Mouse (Mus musculus): ENCODE data around the gene Psmd12.

Gene Psmd12

DNA sequence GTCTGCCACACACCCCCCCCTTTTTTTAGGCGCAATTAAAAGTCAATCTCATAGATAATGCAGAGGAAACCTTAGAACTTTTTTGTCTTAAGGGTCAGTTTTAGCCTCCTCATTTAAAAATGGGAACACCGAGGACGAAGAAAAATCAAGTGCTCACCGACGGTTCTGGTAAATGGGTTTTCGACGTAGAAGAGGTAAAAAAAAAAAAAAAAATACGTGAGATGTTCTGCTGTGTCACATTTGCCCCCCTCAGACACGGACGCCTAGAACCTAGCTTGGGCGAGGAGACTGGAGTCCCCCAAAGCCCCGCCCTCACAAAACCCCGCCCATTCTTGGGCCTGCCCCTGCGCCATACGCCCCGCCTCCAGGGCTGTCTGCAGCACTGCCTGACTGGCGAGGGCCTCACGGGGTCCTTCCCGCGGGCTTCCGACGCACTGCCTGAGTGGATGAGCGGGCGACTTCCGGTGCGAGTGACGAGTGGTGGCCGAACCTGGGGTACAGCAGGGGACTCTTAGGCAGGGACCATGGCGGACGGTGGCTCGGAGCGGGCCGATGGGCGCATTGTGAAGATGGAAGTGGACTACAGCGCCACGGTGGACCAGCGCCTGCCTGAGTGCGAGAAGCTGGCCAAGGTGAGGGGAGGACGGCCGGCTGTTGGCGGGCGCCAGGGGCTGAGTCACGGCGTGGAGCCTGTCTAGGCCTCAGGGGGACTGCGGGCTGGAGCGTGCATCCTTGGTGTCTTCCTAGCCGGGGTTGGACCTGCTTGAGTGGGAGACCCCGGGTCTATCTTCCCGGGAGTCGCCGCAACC is at the start of gene Psmd12:
TSS of gene Psmd12 (plus strand) at position 432 of the 809 bp plus-strand sequence.
- DNase-seq, result peak; percentile 99

DNA sequence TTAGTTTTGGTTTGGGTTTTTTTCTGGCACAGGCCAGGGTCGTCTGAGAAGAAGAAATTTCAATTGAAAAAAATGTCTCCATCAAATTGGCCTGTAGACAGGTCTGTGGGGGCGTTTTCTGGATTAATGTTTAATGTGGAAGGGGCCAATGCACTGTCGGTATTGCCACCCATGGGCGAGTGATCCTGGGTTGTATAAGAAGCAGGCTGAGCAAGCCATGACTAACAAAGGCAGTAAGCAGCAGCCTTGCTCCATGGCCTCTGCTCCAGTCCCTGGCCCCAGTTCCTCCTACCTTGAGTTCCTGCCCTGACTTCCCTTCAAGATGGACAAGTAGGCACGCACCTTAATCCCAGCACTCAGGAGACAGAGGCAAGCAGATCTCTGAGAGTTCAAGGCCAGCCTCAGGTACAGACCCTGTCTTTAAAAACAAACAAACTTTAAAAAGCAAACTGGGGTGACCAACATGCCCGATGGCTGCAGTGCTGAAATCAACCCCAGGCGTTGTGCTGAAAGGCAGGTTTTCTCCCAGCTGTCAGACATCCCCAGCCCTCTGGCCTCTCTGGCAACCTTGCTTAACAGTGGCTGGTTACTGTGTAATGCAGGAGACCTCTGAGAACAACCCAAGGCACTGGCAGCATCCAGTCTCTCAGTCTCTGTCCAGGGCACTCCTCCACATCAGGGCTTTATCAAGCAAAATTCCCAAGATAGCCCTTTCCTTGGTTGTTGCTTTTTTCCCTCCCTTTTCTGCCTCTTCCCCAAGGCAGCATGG is 47.9 kb upstream of the Psmd12 start:
- DNase-seq, result peak in 1 of 2 experiments; percentile 40

DNA sequence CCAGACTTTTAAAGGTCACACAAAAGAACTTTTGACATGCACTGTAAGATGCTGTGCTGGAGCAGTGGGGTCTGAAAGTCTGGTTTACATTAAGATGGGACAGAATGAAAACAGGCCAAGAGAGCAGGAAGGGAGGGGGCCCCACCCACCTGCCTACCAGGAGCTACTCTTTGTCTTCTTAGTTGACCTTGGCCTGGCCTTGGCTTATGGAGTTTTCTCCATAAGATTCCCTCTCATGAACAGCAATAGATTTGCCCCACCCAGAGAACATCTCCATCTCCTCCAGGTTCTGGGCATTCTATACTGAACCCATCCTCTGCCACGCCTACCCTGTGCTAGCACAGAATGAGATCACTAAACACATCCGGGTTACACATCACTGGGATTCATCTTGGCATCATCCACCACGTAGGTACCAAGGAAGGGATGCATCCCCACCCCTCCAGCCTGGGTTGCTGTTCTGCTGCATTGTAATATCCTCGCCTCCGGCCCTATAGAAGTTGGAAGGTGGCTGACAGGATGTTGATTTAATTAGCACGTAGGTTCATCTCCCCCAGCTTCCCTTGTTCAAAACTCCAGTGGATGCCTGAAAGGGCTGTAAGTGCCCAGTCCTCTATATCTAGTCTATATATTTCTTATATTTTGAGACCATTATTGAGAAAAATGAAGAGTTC is 43.4 kb upstream of the Psmd12 start:
- DNase-seq, result no peak

GRCm38 (mm10) chr11:107437723-107438122 is 41.6 kb upstream of the Psmd12 start:
- DNase-seq, result no peak

DNA sequence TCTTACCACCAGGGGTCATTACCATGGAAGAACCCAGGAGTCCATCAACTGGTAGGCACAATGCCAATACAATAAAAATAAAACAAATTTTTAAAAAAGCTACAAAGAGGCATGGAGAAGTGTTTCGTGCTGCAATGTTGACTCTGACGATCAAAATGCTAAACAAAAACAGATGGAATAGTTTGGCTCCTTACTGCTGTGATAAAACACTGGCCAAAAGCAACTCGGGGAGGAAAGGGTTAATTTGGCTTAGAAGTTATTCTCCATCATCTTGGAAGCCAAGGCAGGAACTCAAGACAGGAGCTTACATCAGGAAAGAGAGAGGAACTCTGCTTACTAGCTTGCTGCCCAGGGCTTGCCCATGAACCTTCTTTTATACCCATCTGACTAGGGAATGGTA is 41.1 kb upstream of the Psmd12 start:
- DNase-seq, result no peak

DNA sequence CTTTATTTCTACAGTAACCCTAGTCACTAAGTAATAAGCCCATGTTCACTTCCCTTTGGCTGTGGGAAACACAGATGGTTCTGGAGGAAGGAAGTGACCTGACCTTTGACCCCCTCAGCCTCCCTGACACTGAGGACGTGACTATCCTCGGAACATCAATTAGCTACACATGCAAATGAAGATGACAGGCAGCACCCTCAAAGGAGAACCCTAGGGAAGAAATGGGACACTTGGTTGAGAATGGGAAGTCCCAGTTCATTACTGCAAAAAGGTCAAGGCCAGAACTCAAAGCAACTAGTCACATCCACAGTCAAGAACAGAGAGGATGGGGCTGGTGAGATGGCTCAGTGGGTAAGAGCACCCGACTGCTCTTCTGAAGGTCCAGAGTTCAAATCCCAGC is 38.2 kb upstream of the Psmd12 start:
- DNase-seq, result no peak

DNA sequence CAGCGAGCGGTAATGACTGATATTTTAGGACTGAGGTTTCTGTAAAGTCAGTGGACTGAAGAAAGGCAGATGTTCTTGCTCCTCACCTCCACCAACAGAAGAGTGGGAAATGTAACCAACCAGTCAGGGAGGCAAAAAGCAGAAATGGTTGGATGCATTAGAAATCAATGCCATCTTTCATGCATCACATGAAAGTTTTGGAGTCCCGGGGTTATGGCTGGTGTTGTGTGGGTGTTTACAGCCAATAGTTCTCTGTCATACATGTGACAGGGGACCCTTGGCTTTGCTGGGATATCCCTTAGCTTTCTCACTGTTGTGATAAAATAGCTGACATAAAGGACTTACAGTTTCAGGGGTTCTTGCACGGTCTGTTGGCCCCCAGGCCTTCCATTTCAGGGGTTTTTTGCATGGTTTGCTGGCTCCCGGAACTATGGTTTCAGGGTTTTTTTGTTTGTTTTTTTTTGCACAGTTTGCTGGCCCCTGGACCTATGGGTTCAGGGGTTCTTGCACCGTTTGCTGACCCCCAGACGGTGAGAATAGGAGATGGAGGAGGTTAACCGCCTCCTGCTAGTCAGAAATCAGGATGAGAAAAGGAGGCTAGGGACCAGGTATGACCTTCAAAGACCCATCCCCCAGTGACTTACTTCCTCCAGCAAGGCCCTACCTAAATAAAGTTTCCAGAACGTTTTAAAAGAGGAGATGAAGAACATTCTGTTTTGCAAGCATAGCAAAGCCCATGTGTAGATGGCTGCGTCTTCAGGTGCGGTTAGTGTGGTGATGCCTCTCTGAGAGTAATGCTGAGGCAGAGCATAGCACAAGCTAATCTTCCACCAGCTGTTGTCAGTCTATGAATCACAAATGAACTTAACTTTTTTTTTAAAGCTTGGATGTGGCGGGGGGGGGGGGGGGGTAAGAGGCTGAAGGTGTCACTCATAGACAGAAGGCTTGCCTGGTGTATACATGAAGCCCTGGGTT is 35.9 kb upstream of the Psmd12 start:
- DNase-seq, result no peak

- DNase-seq, result no peak
These were observed 33.6 kb upstream of the Psmd12 start for GRCm38 (mm10) chr11:107445683-107446082.

DNA sequence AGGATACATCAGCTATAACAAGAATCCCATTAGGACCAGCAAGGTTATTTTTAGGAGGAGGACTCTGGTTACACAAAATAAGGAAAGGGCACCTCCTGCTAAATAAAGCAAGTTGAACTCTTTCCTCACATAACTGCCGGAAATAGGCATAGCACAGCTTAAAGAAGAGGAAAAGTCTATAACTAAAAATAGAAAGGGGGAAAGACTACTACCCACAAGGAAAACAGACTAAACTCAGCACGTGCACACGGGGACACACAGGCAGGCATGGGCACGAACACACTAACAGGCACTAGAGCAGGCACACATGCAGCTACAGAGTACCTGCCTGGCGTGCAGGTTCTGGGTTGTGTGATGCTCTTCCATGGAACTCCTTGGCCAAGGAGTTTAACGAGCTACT is 32.6 kb upstream of the Psmd12 start:
- no peak for DNase-seq

DNA sequence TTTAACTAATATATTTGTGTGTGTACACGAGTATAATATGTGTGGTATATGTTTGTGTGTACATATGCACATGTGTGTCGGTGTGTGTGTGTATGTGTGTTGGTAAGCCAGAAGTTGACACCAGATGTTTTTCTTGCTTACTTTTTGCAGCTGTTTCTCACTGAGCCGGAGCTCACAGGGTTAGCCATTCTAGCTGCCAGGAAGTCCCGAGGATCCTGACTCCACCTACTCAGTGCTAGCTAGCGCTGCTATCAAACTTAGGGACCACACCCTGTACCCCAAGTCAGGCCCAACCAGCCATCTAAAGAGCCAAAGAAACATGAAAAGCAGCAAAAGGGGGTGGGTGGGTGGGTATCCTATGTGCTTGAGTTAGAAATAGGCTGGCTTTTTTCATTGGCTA is 31.9 kb upstream of the Psmd12 start:
- DNase-seq, result peak in 1 of 2 experiments; percentile 25

- DNase-seq, result no peak
These were observed 31.4 kb upstream of the Psmd12 start for GRCm38 (mm10) chr11:107447915-107448314.

DNA sequence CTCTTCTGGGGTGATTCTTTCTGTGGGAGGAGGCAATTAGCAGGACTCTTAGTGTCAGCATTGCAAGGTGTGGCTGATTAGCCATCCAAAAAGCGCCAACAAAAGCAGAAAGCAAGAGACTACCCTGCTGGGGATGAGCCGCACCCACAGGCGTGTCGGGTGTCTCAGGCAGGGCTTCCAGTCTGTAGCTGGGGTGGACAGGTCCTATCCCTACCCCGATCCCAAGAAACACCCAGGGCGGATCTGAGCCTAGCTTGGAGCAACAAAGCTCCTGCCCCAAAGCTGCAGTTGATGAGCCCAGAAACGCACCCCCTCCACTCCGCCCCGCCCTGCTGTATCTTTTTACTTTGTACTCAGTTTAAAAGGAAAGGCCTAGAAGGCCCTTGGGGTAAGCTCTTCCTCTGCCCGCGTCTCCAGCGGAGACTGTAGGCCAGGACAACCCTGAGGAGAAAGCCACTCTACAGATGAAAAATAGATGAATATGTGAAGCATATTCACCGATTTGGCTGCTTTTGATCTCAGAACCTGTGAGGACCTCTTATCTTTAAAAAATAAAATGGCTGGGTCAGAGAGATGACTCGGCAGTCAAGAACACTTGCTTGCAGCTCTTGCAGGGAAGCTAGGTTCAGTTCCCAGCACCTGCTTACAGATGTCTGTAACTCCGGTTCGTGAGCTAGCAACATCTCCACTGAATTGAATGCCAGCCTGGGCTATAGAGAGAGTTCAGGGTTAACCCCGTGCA is 29.9 kb upstream of the Psmd12 start:
- DNase-seq, result peak in 1 of 2 experiments; percentile 43

DNA sequence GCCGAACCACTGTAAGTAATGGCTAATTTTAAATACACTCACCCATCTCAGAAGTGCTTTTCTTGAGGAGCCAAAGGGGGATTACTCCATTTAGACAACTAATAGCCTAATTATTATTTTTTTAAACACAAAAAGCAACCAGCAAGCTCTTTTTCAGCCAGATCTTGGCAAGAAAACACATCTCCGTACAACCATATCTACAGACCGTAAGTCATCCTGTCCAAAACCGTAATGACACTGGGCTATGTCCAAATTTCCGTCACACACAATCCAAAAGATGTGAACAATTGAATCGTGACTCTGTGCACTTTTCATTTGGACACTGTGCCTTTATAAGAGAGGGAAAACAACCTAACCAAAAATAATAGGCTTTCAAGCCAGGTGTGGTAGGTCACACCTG is 29.2 kb upstream of the Psmd12 start:
- peak in 1 of 2 experiments; percentile 28 for DNase-seq

DNA sequence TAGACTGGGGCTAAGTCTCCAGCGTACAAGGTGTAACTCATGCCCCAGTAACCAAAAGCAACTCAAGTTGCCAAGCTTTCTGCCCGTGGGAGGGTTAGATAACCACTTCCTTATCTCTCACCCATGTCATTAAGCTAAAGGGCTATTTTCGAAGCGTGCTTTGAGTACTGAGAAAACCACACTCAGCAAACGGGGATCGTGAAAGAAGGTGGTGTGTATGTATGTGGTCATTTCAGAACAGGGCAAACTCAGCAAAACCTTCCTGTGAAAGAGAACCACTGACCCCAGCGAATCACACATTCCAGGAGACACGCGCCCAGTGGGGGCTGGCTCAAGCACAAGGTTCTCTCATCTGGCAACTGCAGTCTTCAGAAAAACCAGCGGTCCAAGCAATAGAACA is 28.2 kb upstream of the Psmd12 start:
- DNase-seq, result peak; percentile 56 to 71

DNA sequence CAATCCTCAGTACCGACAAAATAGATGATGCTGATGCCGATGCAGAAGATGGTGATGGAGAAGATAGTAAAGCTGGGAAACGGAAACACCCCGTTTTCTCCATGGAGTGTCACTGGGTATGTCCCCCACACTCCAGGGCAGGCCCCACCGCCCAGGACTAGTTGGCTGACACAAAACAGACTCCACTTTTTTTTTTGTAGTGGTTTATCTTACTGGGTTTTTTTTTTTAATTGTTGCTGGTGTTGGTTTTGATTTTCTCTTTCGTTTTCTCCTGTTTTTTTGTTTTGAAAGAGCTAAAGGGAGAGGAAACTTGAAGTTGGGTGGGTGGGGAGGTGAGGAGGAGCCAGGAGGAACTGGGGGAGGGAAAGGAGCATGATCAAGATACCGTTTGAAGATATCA is 27.2 kb upstream of the Psmd12 start:
- DNase-seq, result no peak

- peak in 1 of 2 experiments; percentile 50 for DNase-seq
These were observed 24.5 kb upstream of the Psmd12 start for GRCm38 (mm10) chr11:107454546-107455462.

- DNase-seq, result no peak
These were observed 22.0 kb upstream of the Psmd12 start for GRCm38 (mm10) chr11:107457282-107457681.

DNA sequence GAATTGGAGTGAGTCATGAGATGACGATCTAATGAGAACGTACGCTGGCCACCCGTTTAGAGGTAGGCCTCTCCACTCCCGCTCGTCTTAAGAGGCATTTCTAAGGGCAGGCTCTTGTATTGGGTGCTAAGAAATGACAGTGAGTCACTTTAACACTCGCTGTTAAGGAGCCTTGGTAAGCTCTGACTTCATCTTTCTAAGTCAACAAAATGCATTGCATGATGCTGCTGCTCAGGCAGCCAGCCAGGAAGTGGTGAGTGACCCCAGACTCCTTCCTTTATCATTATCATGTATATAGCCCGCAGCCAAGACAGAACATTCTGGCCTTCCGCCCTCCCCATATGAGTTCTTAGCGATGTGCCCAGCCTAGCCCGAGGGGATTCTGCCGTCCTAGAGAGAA is 21.0 kb upstream of the Psmd12 start:
- no peak for DNase-seq

DNA sequence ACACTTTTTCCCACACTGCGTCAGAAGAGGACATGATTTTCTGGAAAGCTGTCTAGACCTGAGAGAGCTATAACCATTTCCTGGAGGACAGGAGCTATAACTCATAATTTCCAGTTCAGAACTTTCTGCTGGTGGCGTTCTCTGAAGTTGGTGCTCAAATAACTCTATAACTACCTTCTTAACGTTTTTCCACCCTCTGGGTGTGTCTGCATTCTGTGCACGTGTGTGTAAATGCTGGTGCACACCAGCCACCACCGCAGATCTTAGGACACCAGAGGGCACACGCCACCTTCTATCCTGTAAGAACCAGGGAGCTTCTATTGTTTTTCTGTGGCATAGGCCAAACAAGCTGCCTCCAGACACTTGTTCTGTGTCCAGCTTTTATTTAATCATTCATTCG is 20.3 kb upstream of the Psmd12 start:
- no peak for DNase-seq

DNA sequence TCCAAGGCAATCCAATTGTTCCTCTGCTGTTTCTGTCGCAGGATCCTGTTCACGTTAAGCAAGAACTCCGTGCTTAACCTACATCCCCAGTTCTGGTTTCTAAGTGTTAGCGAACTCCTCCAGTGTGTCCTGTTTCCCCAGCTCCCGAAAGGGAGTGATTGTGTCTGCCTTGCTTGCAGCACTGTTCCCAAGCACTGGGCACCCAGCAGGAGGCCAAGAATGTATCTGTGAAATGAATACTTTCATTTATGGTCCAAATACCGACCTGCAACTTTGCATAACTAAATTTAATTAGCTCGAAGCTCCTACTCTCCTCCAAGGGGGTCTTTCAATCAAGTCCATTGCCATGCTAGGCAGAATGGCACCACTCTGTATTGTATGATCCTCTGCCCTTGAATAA is 19.5 kb upstream of the Psmd12 start:
- DNase-seq, result no peak
